Mouse (Mus musculus): ENCODE data around the gene Ces4a.
A peak's percentile ranks its signal among the peaks of the same experiment; 100 is the strongest.
"Not testable (repeated sequence)": the region's sequence is repeated elsewhere in the genome, so short reads cannot be mapped to it uniquely, and the experiment has no call there.

Gene Ces4a

DNA sequence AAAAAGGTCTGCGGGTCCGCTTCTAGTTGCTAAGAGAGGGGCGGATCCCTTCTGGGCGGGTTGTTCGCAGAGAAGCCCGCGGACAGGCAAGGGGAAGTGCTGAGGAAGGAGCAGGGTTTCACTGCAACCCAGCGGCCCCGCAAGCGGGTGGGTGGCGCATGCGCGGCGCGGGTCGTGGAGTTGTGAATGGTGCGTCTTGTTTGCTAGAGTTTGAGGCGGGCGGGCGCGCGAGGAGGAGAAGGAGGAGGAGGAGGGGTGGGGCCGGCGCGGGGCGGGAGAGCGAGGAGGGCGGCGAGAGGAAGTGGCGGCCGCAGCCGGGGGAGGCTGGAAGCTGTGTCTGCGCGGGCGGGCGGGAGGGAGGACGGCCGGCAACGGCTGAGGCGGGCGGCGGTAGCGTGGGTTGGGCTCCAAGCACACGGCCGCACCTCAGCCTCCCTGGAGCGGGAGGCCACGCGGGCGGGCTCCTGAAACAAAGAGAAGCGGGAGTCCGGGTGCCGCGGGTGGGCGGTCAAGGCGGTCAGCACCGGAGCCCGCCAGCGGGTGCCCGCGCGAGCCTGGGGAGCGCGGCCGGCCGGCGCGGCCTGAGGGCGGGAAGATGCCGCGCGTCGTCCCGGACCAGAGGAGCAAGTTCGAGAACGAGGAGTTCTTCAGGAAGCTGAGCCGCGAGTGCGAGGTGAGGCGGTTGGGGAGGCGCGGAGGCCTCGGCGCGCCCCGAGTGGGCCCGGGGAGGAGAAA is 38.9 kb downstream of the Ces4a start, which contains the start of gene Cbfb:
Gene Cbfb (plus strand): TSS at position 294 of the 735 bp plus-strand sequence.
- DNase-seq: peak; percentile 98 to 99

GRCm38 (mm10) chr8:105171116-105172002 is 39.8 kb downstream of the Ces4a start:
- peak; percentile 79 to 86 for DNase-seq

- DNase-seq: no peak
Observed at GRCm38 (mm10) chr8:105172003-105172362, 40.4 kb downstream of the Ces4a start.

GRCm38 (mm10) chr8:105175287-105175686 is 43.7 kb downstream of the Ces4a start:
- DNase-seq: not testable (repeated sequence)

DNA sequence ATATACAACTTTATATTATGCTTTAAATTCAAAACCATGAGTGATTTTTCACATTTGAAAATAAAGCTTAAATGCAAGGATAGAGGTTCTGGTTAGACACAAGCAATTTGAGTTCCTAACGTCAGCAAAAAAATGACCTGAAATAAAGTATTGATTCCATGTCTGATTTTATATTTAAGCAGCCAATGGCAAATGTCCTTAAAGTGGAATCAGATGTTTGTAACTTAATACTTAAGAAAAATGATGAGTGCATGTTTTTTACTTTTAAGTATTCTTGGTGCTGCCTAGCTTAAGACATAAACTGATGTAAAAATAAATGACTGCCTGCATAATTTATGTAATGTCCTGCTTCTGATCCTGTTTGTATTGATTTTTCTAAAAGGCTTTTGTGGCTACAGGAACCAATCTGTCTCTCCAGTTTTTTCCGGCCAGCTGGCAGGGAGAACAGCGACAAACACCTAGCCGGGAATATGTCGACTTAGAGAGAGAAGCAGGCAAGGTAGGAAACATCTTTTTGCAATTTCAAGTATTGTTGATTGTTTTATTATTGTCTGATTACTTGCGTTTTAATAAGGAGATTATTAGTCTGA is 46.7 kb downstream of the Ces4a start:
- DNase-seq: no peak

DNA sequence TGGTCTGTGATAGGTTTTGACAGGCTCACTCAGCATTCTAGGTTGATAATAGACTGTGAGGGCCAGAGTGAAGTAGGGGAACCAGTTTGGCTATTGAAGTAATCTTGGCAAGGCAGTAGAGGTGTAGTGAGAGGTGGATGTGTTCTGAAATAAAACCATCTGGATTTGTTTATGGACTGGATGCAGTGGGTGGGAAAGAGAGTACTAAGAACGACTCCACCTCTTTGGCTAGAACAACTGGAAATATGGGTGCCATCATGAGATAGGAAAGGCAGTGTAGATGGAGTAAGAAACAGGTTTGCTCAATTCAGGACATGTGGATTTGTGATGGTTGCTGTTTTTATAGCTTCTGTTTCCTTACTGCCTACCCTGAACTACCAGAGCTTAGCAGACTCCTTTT is 50.6 kb downstream of the Ces4a start:
- DNase-seq: no peak

- DNase-seq: no peak
Observed at GRCm38 (mm10) chr8:105186467-105187005, 54.9 kb downstream of the Ces4a start.

DNA sequence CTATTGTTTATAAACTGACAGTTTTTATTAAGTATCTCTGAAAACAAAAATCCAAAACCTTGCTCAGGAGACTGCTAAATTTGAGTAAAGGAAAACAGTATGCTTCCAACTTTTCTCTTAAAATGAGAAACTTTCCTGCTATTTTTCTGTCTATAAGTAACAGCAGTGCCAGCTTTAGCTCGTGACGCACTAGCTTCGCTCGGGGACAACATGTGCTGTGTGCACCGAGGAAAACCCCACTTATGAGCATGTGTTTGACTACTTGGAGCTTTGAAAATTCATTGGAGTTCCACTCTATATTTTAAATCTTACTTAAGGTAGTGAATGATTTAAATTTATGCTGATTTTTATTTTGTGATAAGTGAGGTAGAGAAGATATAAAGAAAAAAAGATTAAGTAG is 60.6 kb downstream of the Ces4a start:
- no peak for DNase-seq
